ENCODE assay signal across 8 mouse cellular contexts in the genomic region with DNA sequence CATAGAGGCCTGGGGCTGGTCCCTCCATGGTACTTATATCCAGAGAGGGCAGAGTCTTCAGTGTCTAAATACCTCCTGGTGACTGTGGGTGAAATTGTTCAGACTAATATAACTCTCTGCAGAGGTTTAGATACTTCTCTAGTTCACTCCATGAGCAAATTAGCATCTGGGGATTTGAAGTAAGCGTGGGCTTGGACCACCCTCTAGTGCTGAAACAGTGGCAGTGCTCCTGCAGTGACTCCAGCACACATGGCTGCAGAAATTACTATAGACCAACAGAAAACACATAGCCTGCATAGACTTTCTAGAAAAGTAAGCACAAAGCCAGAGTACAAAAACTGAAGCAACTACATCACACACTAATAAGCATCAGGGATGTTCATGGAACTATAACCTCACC. TPM values are rescaled to one million over a fixed set of nuclear protein-coding genes. Genes with fewer than 3 reads are reported as not detected.
DNase-seq lines count a peak whose midpoint lies in the region; ATAC-seq and TF ChIP-seq lines count a peak whose summit lies in the region.

No protein-coding gene starts in this region.

- peak; percentile 69 for ATAC-seq in kidney, postnatal 0 days (replicated peaks; ENCODE audit: low FRiP score, low read depth)
- ATAC-seq in limb, embryonic 14.5 days (ENCODE audit: low FRiP score, low read depth), result peak; percentile 77
- ATAC-seq in neural tube, embryonic 13.5 days (ENCODE audit: low read depth), result peak; percentile 79

- 33% methylated on average over 1 of the region's 1 CpGs for WGBS in kidney, postnatal 0 days
- WGBS in limb, embryonic 14.5 days, result 13% methylated on average over 1 of the region's 1 CpGs
- WGBS in neural tube, embryonic 13.5 days, result 38% methylated on average over 1 of the region's 1 CpGs

- no peaks in the 10 kb centered on the region for H3K27me3 ChIP-seq in kidney, postnatal 0 days (ENCODE audit: insufficient read depth, low read length)
- H3K27me3 ChIP-seq in limb, embryonic 14.5 days (ENCODE audit: control insufficient read depth, insufficient read depth, low read length), result no peaks in the 10 kb centered on the region
- no peaks in the 10 kb centered on the region for H3K27me3 ChIP-seq in neural tube, embryonic 13.5 days

- no peaks in the 10 kb centered on the region for H3K4me1 ChIP-seq in kidney, postnatal 0 days (replicated peaks; ENCODE audit: insufficient read depth, low read length)
- H3K4me1 ChIP-seq in limb, embryonic 14.5 days (ENCODE audit: control insufficient read depth, insufficient read depth, low read length), result no peaks in the 10 kb centered on the region
- H3K4me1 ChIP-seq in neural tube, embryonic 13.5 days (replicated peaks), result no peaks in the 10 kb centered on the region

- no peak for TF ChIP-seq POLR2A in limb, embryonic 14.5 days (IDR thresholded peaks at IDR 0.05; ENCODE audit: borderline replicate concordance, extremely low read depth, insufficient read depth, insufficient read length)

- H3K9me3 ChIP-seq in kidney, postnatal 0 days (replicated peaks; ENCODE audit: low read length), result no peaks in the 10 kb centered on the region
- H3K9me3 ChIP-seq in limb, embryonic 14.5 days (ENCODE audit: control insufficient read depth, low read length), result no peaks in the 10 kb centered on the region
- no peaks in the 10 kb centered on the region for H3K9me3 ChIP-seq in neural tube, embryonic 13.5 days

- no peak overlapping the region for H3K4me3 ChIP-seq in kidney, postnatal 0 days (replicated peaks; ENCODE audit: low read depth, low read length)
- no peak overlapping the region for H3K4me3 ChIP-seq in limb, embryonic 14.5 days (replicated peaks; ENCODE audit: low read length)
- no peak overlapping the region for H3K4me3 ChIP-seq in neural tube, embryonic 13.5 days

- peak; percentile 90 for TF ChIP-seq CTCF in kidney, postnatal 0 days (IDR thresholded peaks at IDR 0.05; ENCODE audit: low read depth)

- DNase-seq in A20 (ENCODE audit: low read depth, low spot score), result peak; percentile 34
- peak; percentile 79 for DNase-seq in NIH3T3 (ENCODE audit: low read depth)
- peak; percentile 40 to 59 for DNase-seq in cerebellum, postnatal 25 days
- DNase-seq in gastrocnemius, adult 18-20 months (ENCODE audit: low spot score), result peak; percentile 56
- peak; percentile 88 for DNase-seq in kidney, postnatal 0 days (ENCODE audit: low spot score)
- peak; percentile 78 for DNase-seq in limb, embryonic 14.5 days (ENCODE audit: low spot score)
- DNase-seq in thymus, postnatal 36 days, result peak; percentile 48

- no peak overlapping the region for H3K27ac ChIP-seq in kidney, postnatal 0 days
- no peak overlapping the region for H3K27ac ChIP-seq in limb, embryonic 14.5 days (replicated peaks; ENCODE audit: low read depth, low read length)
- H3K27ac ChIP-seq in neural tube, embryonic 13.5 days (replicated peaks), result no peak overlapping the region

- H3K36me3 ChIP-seq in kidney, postnatal 0 days (ENCODE audit: insufficient read depth, low read length), result no peaks in the 10 kb centered on the region
- no peaks in the 10 kb centered on the region for H3K36me3 ChIP-seq in limb, embryonic 14.5 days (ENCODE audit: control insufficient read depth, insufficient read depth, low read length)
- H3K36me3 ChIP-seq in neural tube, embryonic 13.5 days, result no peaks in the 10 kb centered on the region

- H3K4me2 ChIP-seq in kidney, postnatal 0 days (ENCODE audit: low read length), result no peak overlapping the region
- H3K4me2 ChIP-seq in limb, embryonic 14.5 days (replicated peaks; ENCODE audit: low read depth, low read length, severe bottlenecking), result no peak overlapping the region
- H3K4me2 ChIP-seq in neural tube, embryonic 13.5 days, result no peak overlapping the region

- H3K9ac ChIP-seq in kidney, postnatal 0 days (ENCODE audit: low read depth, low read length), result no peak overlapping the region
- no peak overlapping the region for H3K9ac ChIP-seq in limb, embryonic 14.5 days (ENCODE audit: low read depth, low read length, severe bottlenecking)
- no peak overlapping the region for H3K9ac ChIP-seq in neural tube, embryonic 13.5 days

RNA-seq across cellular contexts. Expression of gene Gdpd4, which starts 57.7 kb away (rescaled TPM):
- total RNA-seq in gastrocnemius, adult 18-20 months (2021), result not detected
- polyA plus RNA-seq in kidney, postnatal 0 days (2015; fragmentation: Nextera tagmentation; extraction: Ambion mirVana), result not detected in 2 replicates
- polyA plus RNA-seq in limb, embryonic 14.5 days (2012; rRNA removed), result not detected in 2 replicates
- polyA plus RNA-seq in limb, embryonic 14.5 days (2014; fragmentation: Nextera tagmentation; extraction: Ambion mirVana), result not detected in 2 replicates
- 0.10 and 0.15 TPM in 2 replicates for polyA plus RNA-seq in neural tube, embryonic 13.5 days (2015; fragmentation: Nextera tagmentation; extraction: Ambion mirVana)

Comparison
In these comparisons a context has a peak if more than half of its experiments do, and no peak if none do; other contexts are left out.
1. DNase-seq: peak in every context shown above with its lines; median percentile 88 in kidney, postnatal 0 days; 79 in NIH3T3; 78 in limb, embryonic 14.5 days; 56 in gastrocnemius, adult 18-20 months; 50 in cerebellum, postnatal 25 days; 48 in thymus, postnatal 36 days; 34 in A20.